Mouse (Mus musculus): Measurements from ENCODE around the gene Zfhx3. TPM values are rescaled to one million over a fixed set of nuclear protein-coding genes. Genes with fewer than 3 reads are reported as not detected.
A peak's percentile ranks its signal among the peaks of the same experiment; 100 is the strongest.

Zfhx3 gene
- polyA plus RNA-seq, 1 experiment from 2014 or later, result 32.2 TPM

GRCm38 (mm10) chr8:108708833-108709387 is 766.5 kb downstream of the Zfhx3 start:
- no peaks in the 10 kb centered on the region for H3K9me3 ChIP-seq (ENCODE audit: control insufficient read depth, low read length)
- H3K4me1 ChIP-seq (ENCODE audit: control insufficient read depth, insufficient read depth, low read length), result peaks cover 48% of the 10 kb centered on the region
- no peak for ATAC-seq (ENCODE audit: low read depth)
- no peaks in the 10 kb centered on the region for H3K27me3 ChIP-seq (ENCODE audit: control insufficient read depth, insufficient read depth, low read length)
- 17% methylated on average over 8 of the region's 8 CpGs for WGBS
- H3K27ac ChIP-seq (ENCODE audit: low read depth, low read length), result peak overlapping the region; percentile 99
- H3K36me3 ChIP-seq (ENCODE audit: control insufficient read depth, insufficient read depth, low read length), result no peaks in the 10 kb centered on the region
- no peak overlapping the region; the same call in 1 of the 2 replicates for H3K4me3 ChIP-seq (ENCODE audit: low read depth, low read length)
- peak overlapping the region; percentile 67 for H3K4me2 ChIP-seq (ENCODE audit: low read depth, low read length)
- peak overlapping the region; percentile 47 for H3K9ac ChIP-seq (replicated peaks; ENCODE audit: low read depth, low read length)

GRCm38 (mm10) chr8:108709441-108709840 is 767.0 kb downstream of the Zfhx3 start:
- Histone ChIP-seq H3K27me3 (ENCODE audit: control insufficient read depth, insufficient read depth, low read length) (no peaks in the 10 kb centered on the region), H3K9ac (replicated peaks; ENCODE audit: low read depth, low read length) (peak overlapping the region; percentile 47), H3K9me3 (ENCODE audit: control insufficient read depth, low read length) (no peaks in the 10 kb centered on the region), H3K36me3 (ENCODE audit: control insufficient read depth, insufficient read depth, low read length) (no peaks in the 10 kb centered on the region), H3K4me1 (ENCODE audit: control insufficient read depth, insufficient read depth, low read length) (peaks cover 53% of the 10 kb centered on the region), H3K4me3 (ENCODE audit: low read depth, low read length) (no peak overlapping the region), H3K27ac (ENCODE audit: low read depth, low read length) (peak overlapping the region; percentile 99), H3K4me2 (ENCODE audit: low read depth, low read length) (peak overlapping the region; percentile 67)
- no peak for ATAC-seq (ENCODE audit: low read depth)
- 41% methylated on average over 2 of the region's 2 CpGs for WGBS

- Histone ChIP-seq H3K27ac (ENCODE audit: low read depth, low read length) (peak overlapping the region; percentile 99), H3K36me3 (ENCODE audit: control insufficient read depth, insufficient read depth, low read length) (no peaks in the 10 kb centered on the region), H3K4me2 (ENCODE audit: low read depth, low read length) (peak overlapping the region; percentile 67), H3K9me3 (ENCODE audit: control insufficient read depth, low read length) (no peaks in the 10 kb centered on the region), H3K9ac (replicated peaks; ENCODE audit: low read depth, low read length) (peak overlapping the region; percentile 92; the same call in 1 of the 2 replicates), H3K4me3 (ENCODE audit: low read depth, low read length) (no peak overlapping the region), H3K27me3 (ENCODE audit: control insufficient read depth, insufficient read depth, low read length) (no peaks in the 10 kb centered on the region), H3K4me1 (ENCODE audit: control insufficient read depth, insufficient read depth, low read length) (peaks cover 57% of the 10 kb centered on the region)
- WGBS, result 27% methylated on average over 13 of the region's 13 CpGs
- ATAC-seq (ENCODE audit: low read depth), result no peak
Measured at GRCm38 (mm10) chr8:108709928-108710606, 767.6 kb downstream of the Zfhx3 start.

DNA sequence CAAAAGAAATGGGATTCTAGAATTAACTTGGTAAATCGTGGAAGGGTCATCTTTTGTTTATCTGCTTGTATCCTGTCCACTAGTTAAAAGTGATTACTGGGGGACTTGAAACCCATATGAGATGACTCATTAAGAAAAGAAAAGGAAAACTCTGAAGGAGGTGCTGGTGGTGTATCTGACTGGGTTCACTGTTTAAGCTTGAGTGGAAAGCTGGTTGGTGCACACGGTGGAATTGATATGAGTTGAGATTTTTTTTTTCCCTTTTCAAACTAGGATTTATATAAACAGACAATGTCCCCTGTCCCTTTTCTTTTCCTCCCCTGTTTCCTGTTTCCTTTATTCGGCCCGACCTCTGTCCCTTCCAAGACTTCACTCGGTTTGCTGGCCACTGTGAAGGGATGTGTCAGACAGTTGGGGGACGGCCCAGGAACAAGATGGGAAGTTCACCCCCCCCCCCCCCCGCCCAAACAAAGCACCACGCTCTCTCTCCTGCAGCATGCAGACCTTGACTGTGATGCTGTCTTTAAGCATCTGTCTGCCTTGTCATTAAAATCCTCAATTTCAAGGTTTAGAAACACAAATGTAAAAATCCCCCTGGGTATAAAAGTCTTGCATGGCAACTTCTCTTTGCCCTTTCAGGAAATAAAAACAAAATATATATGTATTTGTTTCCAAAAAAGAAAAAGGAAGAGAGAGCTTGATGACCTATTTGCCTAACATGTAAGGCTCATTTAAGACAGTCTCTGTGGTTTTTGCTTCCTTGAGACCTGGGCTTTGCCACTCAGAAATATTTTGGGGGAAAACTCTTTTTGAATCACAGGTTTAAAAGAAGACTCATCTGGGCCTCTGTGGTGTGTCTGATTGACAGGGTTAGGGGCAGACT is 768.4 kb downstream of the Zfhx3 start:
- WGBS, result 14% methylated on average over 8 of the region's 8 CpGs
- ATAC-seq (ENCODE audit: low read depth), result no peak

GRCm38 (mm10) chr8:108711490-108711793 is 769.0 kb downstream of the Zfhx3 start:
- Histone ChIP-seq H3K9me3 (ENCODE audit: control insufficient read depth, low read length) (no peaks in the 10 kb centered on the region), H3K4me3 (ENCODE audit: low read depth, low read length) (no peak overlapping the region), H3K27me3 (ENCODE audit: control insufficient read depth, insufficient read depth, low read length) (no peaks in the 10 kb centered on the region), H3K36me3 (ENCODE audit: control insufficient read depth, insufficient read depth, low read length) (no peaks in the 10 kb centered on the region), H3K4me1 (ENCODE audit: control insufficient read depth, insufficient read depth, low read length) (peaks cover 61% of the 10 kb centered on the region), H3K9ac (replicated peaks; ENCODE audit: low read depth, low read length) (peak overlapping the region; percentile 92), H3K27ac (ENCODE audit: low read depth, low read length) (peak overlapping the region; percentile 93), H3K4me2 (ENCODE audit: low read depth, low read length) (peak overlapping the region; percentile 44)
- ATAC-seq (ENCODE audit: low read depth), result no peak
- 28% methylated on average over 5 of the region's 5 CpGs for WGBS

More for the DNA sequence above, 768.4 kb downstream of the Zfhx3 start:
- Histone ChIP-seq H3K27me3 (ENCODE audit: control insufficient read depth, insufficient read depth, low read length) (no peaks in the 10 kb centered on the region), H3K4me3 (ENCODE audit: low read depth, low read length) (no peak overlapping the region), H3K36me3 (ENCODE audit: control insufficient read depth, insufficient read depth, low read length) (no peaks in the 10 kb centered on the region), H3K9ac (replicated peaks; ENCODE audit: low read depth, low read length) (peak overlapping the region; percentile 92), H3K27ac (ENCODE audit: low read depth, low read length) (peak overlapping the region; percentile 93), H3K9me3 (ENCODE audit: control insufficient read depth, low read length) (no peaks in the 10 kb centered on the region), H3K4me1 (ENCODE audit: control insufficient read depth, insufficient read depth, low read length) (peaks cover 61% of the 10 kb centered on the region), H3K4me2 (ENCODE audit: low read depth, low read length) (peak overlapping the region; percentile 67)

- Histone ChIP-seq H3K9ac (replicated peaks; ENCODE audit: low read depth, low read length) (peak overlapping the region; percentile 92), H3K27me3 (ENCODE audit: control insufficient read depth, insufficient read depth, low read length) (no peaks in the 10 kb centered on the region), H3K9me3 (ENCODE audit: control insufficient read depth, low read length) (no peaks in the 10 kb centered on the region), H3K4me3 (ENCODE audit: low read depth, low read length) (no peak overlapping the region; the same call in 1 of the 2 replicates), H3K27ac (ENCODE audit: low read depth, low read length) (peak overlapping the region; percentile 93), H3K4me1 (ENCODE audit: control insufficient read depth, insufficient read depth, low read length) (peaks cover 60% of the 10 kb centered on the region), H3K36me3 (ENCODE audit: control insufficient read depth, insufficient read depth, low read length) (no peaks in the 10 kb centered on the region), H3K4me2 (ENCODE audit: low read depth, low read length) (peak overlapping the region; percentile 44)
- ATAC-seq (ENCODE audit: low read depth), result no peak
- 29% methylated on average over 14 of the region's 14 CpGs for WGBS
Measured at GRCm38 (mm10) chr8:108712001-108712411, 769.6 kb downstream of the Zfhx3 start.

GRCm38 (mm10) chr8:108712607-108713006 is 770.2 kb downstream of the Zfhx3 start:
- no peaks in the 10 kb centered on the region for H3K27me3 ChIP-seq (ENCODE audit: control insufficient read depth, insufficient read depth, low read length)
- WGBS, result 27% methylated on average over 4 of the region's 4 CpGs
- peak overlapping the region; percentile 93; the same call in 1 of the 2 replicates for H3K27ac ChIP-seq (ENCODE audit: low read depth, low read length)
- no peak overlapping the region for H3K4me3 ChIP-seq (ENCODE audit: low read depth, low read length)
- peak overlapping the region; percentile 92 for H3K9ac ChIP-seq (replicated peaks; ENCODE audit: low read depth, low read length)
- H3K4me2 ChIP-seq (ENCODE audit: low read depth, low read length), result peak overlapping the region; percentile 44
- no peaks in the 10 kb centered on the region for H3K9me3 ChIP-seq (ENCODE audit: control insufficient read depth, low read length)
- ATAC-seq (ENCODE audit: low read depth), result no peak
- peaks cover 62% of the 10 kb centered on the region for H3K4me1 ChIP-seq (ENCODE audit: control insufficient read depth, insufficient read depth, low read length)
- no peaks in the 10 kb centered on the region for H3K36me3 ChIP-seq (ENCODE audit: control insufficient read depth, insufficient read depth, low read length)

GRCm38 (mm10) chr8:108713346-108714142 is 771.1 kb downstream of the Zfhx3 start:
- Histone ChIP-seq H3K9ac (replicated peaks; ENCODE audit: low read depth, low read length) (peak overlapping the region; percentile 92), H3K4me2 (ENCODE audit: low read depth, low read length) (peak overlapping the region; percentile 97), H3K27me3 (ENCODE audit: control insufficient read depth, insufficient read depth, low read length) (no peaks in the 10 kb centered on the region), H3K4me3 (ENCODE audit: low read depth, low read length) (peak overlapping the region; percentile 79), H3K9me3 (ENCODE audit: control insufficient read depth, low read length) (no peaks in the 10 kb centered on the region), H3K36me3 (ENCODE audit: control insufficient read depth, insufficient read depth, low read length) (no peaks in the 10 kb centered on the region), H3K27ac (ENCODE audit: low read depth, low read length) (peak overlapping the region; percentile 93), H3K4me1 (ENCODE audit: control insufficient read depth, insufficient read depth, low read length) (peaks cover 62% of the 10 kb centered on the region; the same call in 1 of the 2 replicates)
- no peak for ATAC-seq (ENCODE audit: low read depth)
- 14% methylated on average over 19 of the region's 19 CpGs for WGBS

Data from neural tube, embryonic 14.5 days (tissue).